Mouse (Mus musculus): ENCODE results near the gene Hdgfl2. TPM values are rescaled to one million over a fixed set of nuclear protein-coding genes. Genes with fewer than 3 reads are reported as not detected.

The Hdgfl2 gene
- polyA plus RNA-seq, 1 experiment from 2014 or later, result 134 TPM

- WGBS, result 89% methylated on average over 12 of the region's 12 CpGs
- peaks cover 82% of the 10 kb centered on the region for H3K27me3 ChIP-seq (replicated peaks)
- no peak overlapping the region for H3K9ac ChIP-seq (replicated peaks)
- H3K27ac ChIP-seq (replicated peaks), result no peak overlapping the region
- no peak overlapping the region for H3K4me3 ChIP-seq (replicated peaks)
- ATAC-seq (ENCODE audit: low FRiP score), result no peak
- H3K4me2 ChIP-seq, result no peak overlapping the region
- H3K9me3 ChIP-seq (replicated peaks), result peaks cover 10% of the 10 kb centered on the region
- peaks cover 56% of the 10 kb centered on the region for H3K36me3 ChIP-seq
- peaks cover 10% of the 10 kb centered on the region for H3K4me1 ChIP-seq
These were observed 43.7 kb downstream of the Hdgfl2 start for GRCm38 (mm10) chr17:56123161-56123560.

GRCm38 (mm10) chr17:56123681-56124340 is 44.4 kb downstream of the Hdgfl2 start:
- H3K9me3 ChIP-seq (replicated peaks), result peaks cover 10% of the 10 kb centered on the region
- H3K4me3 ChIP-seq (replicated peaks), result no peak overlapping the region; the same call in 1 of the 2 replicates
- peaks cover 76% of the 10 kb centered on the region for H3K27me3 ChIP-seq (replicated peaks)
- H3K4me2 ChIP-seq, result peak overlapping the region; percentile 44
- no peak overlapping the region for H3K9ac ChIP-seq (replicated peaks)
- 44% methylated on average over 59 of the region's 59 CpGs for WGBS
- no peak overlapping the region for H3K27ac ChIP-seq (replicated peaks)
- peaks cover 10% of the 10 kb centered on the region for H3K4me1 ChIP-seq
- H3K36me3 ChIP-seq, result peaks cover 63% of the 10 kb centered on the region
- ATAC-seq (ENCODE audit: low FRiP score), result no peak

GRCm38 (mm10) chr17:56124377-56125275 is 45.2 kb downstream of the Hdgfl2 start:
- Histone ChIP-seq H3K9ac (replicated peaks) (no peak overlapping the region), H3K4me2 (peak overlapping the region; percentile 44), H3K27me3 (replicated peaks) (peaks cover 68% of the 10 kb centered on the region), H3K27ac (replicated peaks) (no peak overlapping the region), H3K9me3 (replicated peaks) (peaks cover 10% of the 10 kb centered on the region), H3K4me1 (peaks cover 10% of the 10 kb centered on the region), H3K36me3 (peaks cover 70% of the 10 kb centered on the region), H3K4me3 (replicated peaks) (peak overlapping the region; percentile 13; the same call in 1 of the 2 replicates)
- WGBS, result 12% methylated on average over 57 of the region's 59 CpGs
- no peak for ATAC-seq (ENCODE audit: low FRiP score)

- no peak for ATAC-seq (ENCODE audit: low FRiP score)
- Histone ChIP-seq H3K9me3 (replicated peaks) (peaks cover 10% of the 10 kb centered on the region), H3K4me1 (peaks cover 5% of the 10 kb centered on the region), H3K27ac (replicated peaks) (no peak overlapping the region), H3K36me3 (peaks cover 75% of the 10 kb centered on the region), H3K4me2 (no peak overlapping the region), H3K4me3 (replicated peaks) (no peak overlapping the region), H3K27me3 (replicated peaks) (peaks cover 61% of the 10 kb centered on the region), H3K9ac (replicated peaks) (no peak overlapping the region)
- WGBS, result 87% methylated on average over 4 of the region's 4 CpGs
These were observed 45.8 kb downstream of the Hdgfl2 start for GRCm38 (mm10) chr17:56125276-56125630.

GRCm38 (mm10) chr17:56126175-56126574 is 46.7 kb downstream of the Hdgfl2 start:
- H3K4me2 ChIP-seq, result no peak overlapping the region
- ATAC-seq (ENCODE audit: low FRiP score), result no peak
- peaks cover 52% of the 10 kb centered on the region for H3K27me3 ChIP-seq (replicated peaks)
- H3K9ac ChIP-seq (replicated peaks), result no peak overlapping the region
- H3K4me3 ChIP-seq (replicated peaks), result no peak overlapping the region
- H3K4me1 ChIP-seq, result 0 out of 2 replicates have a peak, but pooled peaks cover 3% of the 10 kb centered on the region
- WGBS, result 75% methylated on average over 11 of the region's 11 CpGs
- peaks cover 10% of the 10 kb centered on the region for H3K9me3 ChIP-seq (replicated peaks)
- peaks cover 84% of the 10 kb centered on the region for H3K36me3 ChIP-seq
- H3K27ac ChIP-seq (replicated peaks), result no peak overlapping the region

- H3K4me3 ChIP-seq (replicated peaks), result no peak overlapping the region
- peaks cover 82% of the 10 kb centered on the region for H3K36me3 ChIP-seq
- 80% methylated on average over 15 of the region's 15 CpGs for WGBS
- H3K27ac ChIP-seq (replicated peaks), result no peak overlapping the region
- H3K4me1 ChIP-seq, result peaks cover 11% of the 10 kb centered on the region
- H3K9me3 ChIP-seq (replicated peaks), result no peaks in the 10 kb centered on the region
- ATAC-seq (ENCODE audit: low FRiP score), result no peak
- H3K9ac ChIP-seq (replicated peaks), result no peak overlapping the region
- no peak overlapping the region for H3K4me2 ChIP-seq
- peaks cover 31% of the 10 kb centered on the region for H3K27me3 ChIP-seq (replicated peaks)
These were observed 48.8 kb downstream of the Hdgfl2 start for GRCm38 (mm10) chr17:56128246-56128645.

- 0 out of 2 replicates have a peak, but pooled peaks cover 6% of the 10 kb centered on the region for H3K27me3 ChIP-seq (replicated peaks)
- H3K4me1 ChIP-seq, result peaks cover 29% of the 10 kb centered on the region
- no peak for ATAC-seq (ENCODE audit: low FRiP score)
- H3K9ac ChIP-seq (replicated peaks), result no peak overlapping the region
- no peak overlapping the region for H3K4me2 ChIP-seq
- 90% methylated on average over 10 of the region's 10 CpGs for WGBS
- H3K27ac ChIP-seq (replicated peaks), result no peak overlapping the region
- H3K9me3 ChIP-seq (replicated peaks), result no peaks in the 10 kb centered on the region
- peaks cover 56% of the 10 kb centered on the region for H3K36me3 ChIP-seq
- no peak overlapping the region for H3K4me3 ChIP-seq (replicated peaks)
These were observed 51.7 kb downstream of the Hdgfl2 start for GRCm38 (mm10) chr17:56131136-56131535.

GRCm38 (mm10) chr17:56131814-56132213 is 52.4 kb downstream of the Hdgfl2 start:
- H3K4me1 ChIP-seq, result peaks cover 34% of the 10 kb centered on the region
- no peak for ATAC-seq (ENCODE audit: low FRiP score)
- H3K9ac ChIP-seq (replicated peaks), result no peak overlapping the region
- H3K4me2 ChIP-seq, result no peak overlapping the region
- H3K4me3 ChIP-seq (replicated peaks), result no peak overlapping the region
- H3K27me3 ChIP-seq (replicated peaks), result 0 out of 2 replicates have a peak, but pooled peaks cover 2% of the 10 kb centered on the region
- 39% methylated on average over 7 of the region's 7 CpGs for WGBS
- H3K9me3 ChIP-seq (replicated peaks), result no peaks in the 10 kb centered on the region
- peaks cover 49% of the 10 kb centered on the region for H3K36me3 ChIP-seq
- H3K27ac ChIP-seq (replicated peaks), result no peak overlapping the region

- no peaks in the 10 kb centered on the region for H3K9me3 ChIP-seq (replicated peaks)
- H3K27ac ChIP-seq (replicated peaks), result no peak overlapping the region
- no peak for ATAC-seq (ENCODE audit: low FRiP score)
- H3K27me3 ChIP-seq (replicated peaks), result no peaks in the 10 kb centered on the region
- peaks cover 42% of the 10 kb centered on the region for H3K4me1 ChIP-seq
- WGBS, result 5% methylated on average over 14 of the region's 14 CpGs
- H3K4me3 ChIP-seq (replicated peaks), result no peak overlapping the region
- no peak overlapping the region for H3K9ac ChIP-seq (replicated peaks)
- peaks cover 40% of the 10 kb centered on the region for H3K36me3 ChIP-seq
- H3K4me2 ChIP-seq, result no peak overlapping the region
These were observed 53.2 kb downstream of the Hdgfl2 start for GRCm38 (mm10) chr17:56132661-56133060.

- peak overlapping the region; percentile 20 for H3K4me3 ChIP-seq (replicated peaks)
- 25% methylated on average over 19 of the region's 21 CpGs for WGBS
- H3K9ac ChIP-seq (replicated peaks), result no peak overlapping the region; the same call in 1 of the 2 replicates
- ATAC-seq (ENCODE audit: low FRiP score), result 0 out of 2 replicates have a peak, but pooled peaks have one; percentile 29
- peaks cover 53% of the 10 kb centered on the region for H3K4me1 ChIP-seq
- peak overlapping the region; percentile 24 for H3K27ac ChIP-seq (replicated peaks)
- peak overlapping the region; percentile 53 for H3K4me2 ChIP-seq
- peaks cover 30% of the 10 kb centered on the region for H3K36me3 ChIP-seq
- H3K27me3 ChIP-seq (replicated peaks), result no peaks in the 10 kb centered on the region
- H3K9me3 ChIP-seq (replicated peaks), result no peaks in the 10 kb centered on the region
These were observed 54.3 kb downstream of the Hdgfl2 start for GRCm38 (mm10) chr17:56133457-56134363.

- 2% methylated on average over 27 of the region's 27 CpGs for WGBS
- peak overlapping the region; percentile 53 for H3K4me2 ChIP-seq
- H3K4me1 ChIP-seq, result peaks cover 61% of the 10 kb centered on the region
- H3K27ac ChIP-seq (replicated peaks), result 0 out of 2 replicates have a peak overlapping the region, but pooled peaks have one; percentile 18
- H3K36me3 ChIP-seq, result peaks cover 23% of the 10 kb centered on the region
- no peaks in the 10 kb centered on the region for H3K9me3 ChIP-seq (replicated peaks)
- H3K9ac ChIP-seq (replicated peaks), result no peak overlapping the region; the same call in 1 of the 2 replicates
- H3K27me3 ChIP-seq (replicated peaks), result no peaks in the 10 kb centered on the region
- no peak for ATAC-seq (ENCODE audit: low FRiP score)
- H3K4me3 ChIP-seq (replicated peaks), result peak overlapping the region; percentile 20
These were observed 55.1 kb downstream of the Hdgfl2 start for GRCm38 (mm10) chr17:56134463-56134971.

Data from neural tube, embryonic 15.5 days (tissue).